Mouse (Mus musculus): ENCODE measurements at regions not wholly inside any gene's neighbourhood (a gene's known extent, or its start where the extent isn't known, plus 50 kb on each side); places are given as distances from the start of the nearest gene placed in this dataset.
"Not testable (repeated sequence)": the region's sequence is repeated elsewhere in the genome, so short reads cannot be mapped to it uniquely, and the experiment has no call there.

DNA sequence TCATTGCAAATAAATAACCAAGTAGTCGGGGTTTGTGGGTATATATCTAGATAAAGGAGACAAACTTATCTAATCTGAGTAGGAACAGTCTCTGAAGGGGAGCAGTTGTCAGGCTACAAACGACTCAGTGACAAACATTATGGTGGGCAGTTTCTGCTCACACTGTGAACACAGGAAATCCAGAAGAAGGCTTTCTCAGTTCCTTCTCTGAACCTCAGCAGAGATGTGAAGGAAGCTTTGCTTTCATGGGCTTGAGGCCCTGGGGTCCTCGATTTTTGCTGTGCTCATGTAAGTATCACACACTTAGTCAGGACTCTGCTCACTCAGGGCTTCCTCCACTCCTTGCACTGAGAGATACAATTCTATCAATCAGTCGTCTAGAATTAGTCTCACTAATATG is 994.7 kb upstream of the Foxg1 start:
- no peaks in the 10 kb centered on the region for H3K4me1 ChIP-seq (replicated peaks; ENCODE audit: low read depth, low read length)
- H3K36me3 ChIP-seq (ENCODE audit: insufficient read depth, low read length) = no peaks in the 10 kb centered on the region
- TF ChIP-seq POU5F1 (IDR thresholded peaks at IDR 0.05; ENCODE audit: borderline replicate concordance, low read length) (no peak), CTCF (conservative IDR thresholded peaks at IDR 0.05; ENCODE audit: low read length) (no peak), NANOG (IDR thresholded peaks at IDR 0.05; ENCODE audit: borderline replicate concordance, low read length) (no peak)
- no peaks in the 10 kb centered on the region for H3K27me3 ChIP-seq (ENCODE audit: insufficient read depth, low read length)
- no peak overlapping the region for H3K4me3 ChIP-seq (replicated peaks; ENCODE audit: low read length)
- no peaks in the 10 kb centered on the region for H3K9me3 ChIP-seq (ENCODE audit: low read length)

DNA sequence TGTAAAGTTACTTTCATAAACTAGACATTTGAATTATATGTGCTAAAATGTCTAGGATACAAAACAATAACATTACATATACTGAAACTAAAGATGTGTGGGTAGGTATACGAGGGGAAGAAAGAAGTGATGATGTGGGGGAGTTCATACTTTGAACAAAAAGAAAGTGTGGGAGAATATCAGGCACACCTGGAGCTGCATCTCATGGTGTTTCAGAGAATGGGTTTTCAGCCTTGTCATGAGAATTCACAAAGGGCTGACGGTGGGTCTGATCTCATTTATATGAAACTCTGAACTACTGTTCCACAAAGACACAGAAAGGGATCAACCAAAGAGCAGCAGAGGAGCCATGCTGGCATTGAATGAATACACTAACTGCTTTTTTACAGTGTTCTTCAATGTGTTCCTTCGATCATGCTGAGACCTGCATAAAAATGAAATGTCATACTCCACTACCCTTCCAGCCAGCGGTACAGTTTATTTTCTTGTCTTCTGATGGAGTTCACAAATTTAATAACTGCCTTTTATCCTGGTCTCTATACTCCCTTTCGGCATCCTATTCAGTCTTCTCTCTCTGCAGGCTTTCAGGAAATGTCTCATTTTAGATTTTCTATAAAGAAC is 994.2 kb upstream of the Foxg1 start:
- TF ChIP-seq NANOG (IDR thresholded peaks at IDR 0.05; ENCODE audit: borderline replicate concordance, low read length) (no peak), POU5F1 (IDR thresholded peaks at IDR 0.05; ENCODE audit: borderline replicate concordance, low read length) (no peak), CTCF (conservative IDR thresholded peaks at IDR 0.05; ENCODE audit: low read length) (no peak)
- Histone ChIP-seq H3K27me3 (ENCODE audit: insufficient read depth, low read length) (no peaks in the 10 kb centered on the region), H3K4me3 (replicated peaks; ENCODE audit: low read length) (no peak overlapping the region), H3K36me3 (ENCODE audit: insufficient read depth, low read length) (no peaks in the 10 kb centered on the region), H3K9me3 (ENCODE audit: low read length) (no peaks in the 10 kb centered on the region), H3K4me1 (replicated peaks; ENCODE audit: low read depth, low read length) (no peaks in the 10 kb centered on the region)

DNA sequence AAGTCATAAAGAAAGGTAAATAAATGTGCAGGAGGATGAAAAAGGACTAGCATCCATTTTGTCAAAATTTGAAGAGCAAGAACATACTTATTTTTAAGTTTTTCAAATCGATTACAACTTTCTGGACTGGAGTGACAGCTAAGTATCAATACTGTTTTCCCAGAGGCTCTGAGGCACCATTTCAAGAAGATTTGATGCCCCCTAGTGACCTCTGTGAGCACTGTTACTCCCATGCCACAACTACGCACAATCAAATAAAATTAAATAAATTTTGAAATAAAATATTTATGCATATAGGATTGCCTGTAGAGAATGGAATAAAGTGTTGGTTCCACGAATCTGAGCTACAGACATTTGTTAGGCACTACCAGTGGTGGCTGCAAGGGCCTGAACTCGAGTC is 991.5 kb upstream of the Foxg1 start:
- Histone ChIP-seq H3K4me3 (replicated peaks; ENCODE audit: low read length) (no peak overlapping the region), H3K9me3 (ENCODE audit: low read length) (no peaks in the 10 kb centered on the region), H3K36me3 (ENCODE audit: insufficient read depth, low read length) (no peaks in the 10 kb centered on the region), H3K4me1 (replicated peaks; ENCODE audit: low read depth, low read length) (no peaks in the 10 kb centered on the region), H3K27me3 (ENCODE audit: insufficient read depth, low read length) (no peaks in the 10 kb centered on the region)
- TF ChIP-seq CTCF (conservative IDR thresholded peaks at IDR 0.05; ENCODE audit: low read length) (peak; percentile 18), POU5F1 (IDR thresholded peaks at IDR 0.05; ENCODE audit: borderline replicate concordance, low read length) (no peak)

DNA sequence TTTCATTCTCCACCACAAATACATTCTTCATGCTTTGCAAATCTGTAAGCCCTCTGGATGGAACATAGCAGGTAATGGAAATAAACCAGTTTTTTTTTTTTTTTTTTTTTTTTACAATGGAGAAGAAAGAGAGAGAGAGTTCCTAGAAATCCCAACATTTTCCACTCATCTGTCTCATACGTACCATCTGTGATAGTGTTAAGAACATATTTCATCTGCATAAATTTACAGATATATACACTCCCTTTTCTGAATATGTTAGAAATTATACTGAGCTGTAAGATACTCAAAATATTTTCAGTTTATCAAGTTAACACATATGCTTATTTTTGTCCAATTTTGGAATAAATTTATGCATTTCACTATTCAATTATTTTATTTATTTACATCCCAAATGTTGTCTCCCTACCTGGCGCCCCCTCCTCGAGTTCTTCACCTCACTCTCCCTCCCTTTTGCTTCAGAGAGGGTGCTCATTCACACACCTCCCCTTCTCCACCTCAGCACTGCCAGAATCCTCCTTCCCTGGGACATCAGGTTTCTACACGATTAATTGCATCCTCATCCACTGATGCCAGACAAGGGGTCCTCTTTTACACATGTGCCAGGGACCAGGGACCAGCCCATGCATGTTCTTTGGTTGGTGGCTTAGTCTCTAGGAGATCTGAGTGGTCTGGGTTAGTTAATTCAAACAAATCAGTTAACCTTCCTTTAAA is 943.0 kb upstream of the Foxg1 start:
- Histone ChIP-seq H3K4me1 (replicated peaks; ENCODE audit: low read depth, low read length) (no peaks in the 10 kb centered on the region), H3K9me3 (ENCODE audit: low read length) (no peaks in the 10 kb centered on the region), H3K27me3 (ENCODE audit: insufficient read depth, low read length) (no peaks in the 10 kb centered on the region), H3K4me3 (replicated peaks; ENCODE audit: low read length) (no peak overlapping the region), H3K36me3 (ENCODE audit: insufficient read depth, low read length) (no peaks in the 10 kb centered on the region)
- TF ChIP-seq CTCF (conservative IDR thresholded peaks at IDR 0.05; ENCODE audit: low read length) = no peak
- no peak for TF ChIP-seq NANOG (IDR thresholded peaks at IDR 0.05; ENCODE audit: borderline replicate concordance, low read length)
- TF ChIP-seq POU5F1 (IDR thresholded peaks at IDR 0.05; ENCODE audit: borderline replicate concordance, low read length) = no peak

DNA sequence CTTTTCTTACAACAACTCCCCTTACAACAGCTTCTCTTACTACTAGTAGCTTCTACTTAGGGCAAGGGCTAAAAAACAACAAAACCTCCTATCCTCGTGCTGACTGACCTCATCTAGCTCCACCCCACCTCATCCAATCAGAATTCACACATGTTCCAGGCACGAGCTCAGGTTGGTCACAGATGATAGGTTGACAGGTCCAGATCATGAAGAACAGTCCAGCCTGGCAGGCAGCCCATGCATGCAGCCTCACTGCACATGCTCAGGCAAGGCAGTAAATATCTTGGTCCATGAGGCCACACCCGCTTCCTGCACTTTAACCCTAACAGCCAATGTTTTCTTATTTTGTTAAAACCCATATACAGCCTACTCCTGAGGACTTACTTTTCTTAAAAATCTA is 933.7 kb upstream of the Foxg1 start:
- peaks cover 28% of the 10 kb centered on the region for H3K9me3 ChIP-seq (ENCODE audit: low read length)
- not testable (repeated sequence) for H3K36me3 ChIP-seq (ENCODE audit: insufficient read depth, low read length); H3K27me3 ChIP-seq (ENCODE audit: insufficient read depth, low read length); H3K4me1 ChIP-seq (replicated peaks; ENCODE audit: low read depth, low read length); H3K4me3 ChIP-seq (replicated peaks; ENCODE audit: low read length)

DNA sequence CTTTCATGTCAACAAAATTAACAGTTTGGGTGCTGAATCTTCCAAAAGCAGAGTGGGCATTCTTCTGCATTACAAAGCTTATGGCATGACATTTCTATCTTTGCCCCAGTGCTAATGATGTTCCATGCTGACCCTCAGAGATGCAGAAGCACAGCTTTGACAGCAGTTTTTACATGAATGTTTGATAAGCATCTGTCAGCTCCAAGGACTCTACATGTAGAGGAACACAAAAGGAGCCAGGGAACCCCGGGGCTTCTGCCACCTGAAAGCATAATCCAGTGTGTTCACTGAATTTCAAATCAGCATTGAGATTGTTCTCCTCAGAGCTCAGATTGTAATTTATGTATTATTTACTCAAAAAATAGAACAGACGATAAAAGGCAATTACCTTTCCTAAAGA is 920.1 kb upstream of the Foxg1 start:
- Histone ChIP-seq H3K4me1 (replicated peaks; ENCODE audit: low read depth, low read length) (no peaks in the 10 kb centered on the region), H3K27me3 (ENCODE audit: insufficient read depth, low read length) (no peaks in the 10 kb centered on the region), H3K4me3 (replicated peaks; ENCODE audit: low read length) (no peak overlapping the region), H3K9me3 (ENCODE audit: low read length) (no peaks in the 10 kb centered on the region), H3K36me3 (ENCODE audit: insufficient read depth, low read length) (no peaks in the 10 kb centered on the region)
- no peak for TF ChIP-seq CTCF (conservative IDR thresholded peaks at IDR 0.05; ENCODE audit: low read length)
- TF ChIP-seq NANOG (IDR thresholded peaks at IDR 0.05; ENCODE audit: borderline replicate concordance, low read length) = no peak
- TF ChIP-seq POU5F1 (IDR thresholded peaks at IDR 0.05; ENCODE audit: borderline replicate concordance, low read length) = no peak

DNA sequence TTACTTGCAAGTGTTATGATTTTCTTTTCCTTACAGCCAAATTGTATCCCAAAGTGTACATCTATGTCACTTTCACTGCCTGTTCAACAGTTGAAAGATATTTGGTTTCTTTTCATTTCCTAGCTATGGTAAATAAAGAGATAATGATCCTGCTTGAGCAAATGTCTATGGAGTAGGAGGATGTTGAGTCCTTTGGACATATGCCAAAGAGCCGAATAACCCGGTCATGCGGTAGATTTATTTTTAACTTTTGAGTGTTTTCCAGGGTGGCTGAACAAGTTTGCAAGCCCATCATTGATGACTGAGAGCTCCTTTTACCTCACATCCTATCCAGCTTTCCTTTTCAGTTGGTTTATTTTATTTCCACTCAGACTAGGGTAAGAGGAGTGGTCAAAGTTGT is 881.7 kb upstream of the Foxg1 start:
- H3K27me3 ChIP-seq (ENCODE audit: insufficient read depth, low read length) = no peaks in the 10 kb centered on the region
- no peak overlapping the region for H3K4me3 ChIP-seq (replicated peaks; ENCODE audit: low read length)
- H3K36me3 ChIP-seq (ENCODE audit: insufficient read depth, low read length) = no peaks in the 10 kb centered on the region
- no peak for TF ChIP-seq CTCF (conservative IDR thresholded peaks at IDR 0.05; ENCODE audit: low read length)
- TF ChIP-seq NANOG (IDR thresholded peaks at IDR 0.05; ENCODE audit: borderline replicate concordance, low read length) = no peak
- TF ChIP-seq POU5F1 (IDR thresholded peaks at IDR 0.05; ENCODE audit: borderline replicate concordance, low read length) = no peak
- H3K9me3 ChIP-seq (ENCODE audit: low read length) = peaks cover 7% of the 10 kb centered on the region; the same call in 1 of the 2 replicates
- no peaks in the 10 kb centered on the region for H3K4me1 ChIP-seq (replicated peaks; ENCODE audit: low read depth, low read length)

DNA sequence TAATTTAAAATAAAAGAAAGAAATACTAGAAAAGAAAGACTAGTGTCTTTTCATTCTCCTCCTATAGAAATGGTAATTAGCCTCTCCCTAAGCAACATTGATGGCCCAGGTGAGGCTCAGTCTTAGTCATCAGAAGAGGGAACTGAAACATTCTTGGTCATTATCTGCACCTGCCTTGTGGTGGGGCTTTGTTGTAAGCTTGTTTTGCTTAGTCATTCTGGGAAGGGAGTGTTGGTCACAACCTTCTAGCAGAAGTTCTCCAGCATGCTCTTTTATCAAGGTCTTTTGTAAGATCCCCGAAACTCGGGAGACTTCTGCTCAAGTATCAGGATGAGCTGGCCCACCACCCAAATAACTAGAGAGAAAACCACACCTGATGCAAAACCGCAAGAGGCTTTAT is 870.9 kb upstream of the Foxg1 start:
- H3K9me3 ChIP-seq (ENCODE audit: low read length) = peaks cover 30% of the 10 kb centered on the region

DNA sequence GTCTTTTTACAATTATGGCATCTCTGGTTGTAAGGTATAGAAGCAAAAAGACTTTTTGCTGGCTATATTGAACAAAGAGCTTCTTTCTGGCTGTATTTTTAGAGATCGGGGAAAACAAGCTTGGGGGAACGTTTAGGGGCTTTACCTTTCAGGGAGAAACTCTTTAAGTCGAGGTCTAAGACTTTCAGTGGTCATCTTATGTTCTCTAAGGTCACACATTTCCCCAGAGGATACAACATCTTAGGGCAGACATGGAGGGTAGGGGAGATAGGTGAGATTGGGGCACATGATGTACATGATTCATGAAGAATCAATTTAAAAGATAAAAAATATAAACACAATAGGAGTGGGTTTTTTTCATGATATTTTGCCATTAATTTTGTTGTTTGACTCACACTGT is 870.2 kb upstream of the Foxg1 start:
- Histone ChIP-seq H3K36me3 (ENCODE audit: insufficient read depth, low read length) (no peaks in the 10 kb centered on the region), H3K9me3 (ENCODE audit: low read length) (peaks cover 30% of the 10 kb centered on the region), H3K27me3 (ENCODE audit: insufficient read depth, low read length) (no peaks in the 10 kb centered on the region), H3K4me1 (replicated peaks; ENCODE audit: low read depth, low read length) (no peaks in the 10 kb centered on the region), H3K4me3 (replicated peaks; ENCODE audit: low read length) (no peak overlapping the region)
- no peak for TF ChIP-seq NANOG (IDR thresholded peaks at IDR 0.05; ENCODE audit: borderline replicate concordance, low read length)
- TF ChIP-seq CTCF (conservative IDR thresholded peaks at IDR 0.05; ENCODE audit: low read length) = no peak

More for the DNA sequence above, 870.9 kb upstream of the Foxg1 start:
- H3K4me3 ChIP-seq (replicated peaks; ENCODE audit: low read length) = no peak overlapping the region
- TF ChIP-seq POU5F1 (IDR thresholded peaks at IDR 0.05; ENCODE audit: borderline replicate concordance, low read length) = no peak
- peak; percentile 17; the same call in 1 of the 2 replicates for TF ChIP-seq NANOG (IDR thresholded peaks at IDR 0.05; ENCODE audit: borderline replicate concordance, low read length)
- H3K27me3 ChIP-seq (ENCODE audit: insufficient read depth, low read length) = no peaks in the 10 kb centered on the region
- H3K36me3 ChIP-seq (ENCODE audit: insufficient read depth, low read length) = no peaks in the 10 kb centered on the region
- H3K4me1 ChIP-seq (replicated peaks; ENCODE audit: low read depth, low read length) = no peaks in the 10 kb centered on the region

Measured in E14TG2a.4 (cell line).